Mouse (Mus musculus): Measurements from ENCODE around the gene A030005L19Rik.
A peak's percentile ranks its signal among the peaks of the same experiment; 100 is the strongest.
"Not testable (repeated sequence)": the region's sequence is repeated elsewhere in the genome, so short reads cannot be mapped to it uniquely, and the experiment has no call there.

A030005L19Rik gene

GRCm38 (mm10) chr1:82913025-82913424, at the start of gene A030005L19Rik:
A030005L19Rik (plus strand) TSS chr1:82913325.
- DNase-seq, result no peak

DNA sequence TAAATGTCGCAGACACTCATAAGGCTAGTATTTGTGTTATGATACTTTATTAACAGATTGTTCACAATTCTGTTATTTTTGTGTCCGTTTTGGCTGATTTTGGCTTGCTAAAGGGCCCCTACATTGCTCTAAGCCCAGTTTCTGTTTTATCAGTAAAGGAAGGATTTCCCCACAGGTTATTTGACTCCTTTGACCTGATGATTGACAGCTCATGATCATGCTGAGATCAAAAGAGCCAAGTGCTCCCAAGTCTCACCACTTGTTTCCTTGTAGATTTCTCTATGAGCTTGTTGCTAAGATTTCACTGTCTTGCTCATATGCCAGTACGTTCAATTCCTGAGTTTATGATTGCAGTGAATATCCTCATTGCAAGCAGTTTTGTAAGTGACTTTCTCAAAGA, 42.9 kb upstream of the A030005L19Rik start:
- DNase-seq, result no peak

DNA sequence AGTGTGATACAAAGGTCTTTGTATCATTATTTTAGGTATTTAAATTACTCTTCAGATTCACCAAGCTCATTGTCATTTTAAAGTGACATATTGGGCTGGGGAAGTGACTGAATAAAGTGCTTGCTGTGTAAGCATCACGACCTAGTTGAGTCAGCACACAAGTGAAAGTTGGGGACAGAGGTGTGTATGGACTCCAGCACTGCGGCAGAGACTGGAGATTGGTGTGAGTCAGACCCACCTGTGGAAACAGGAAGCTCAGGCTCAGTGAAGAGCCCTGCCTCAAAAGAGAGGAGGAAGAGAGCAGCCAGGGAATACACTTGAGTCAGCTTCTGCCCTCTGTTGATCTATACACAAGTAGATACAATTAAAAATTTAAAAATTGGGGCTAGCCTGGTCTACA, 34.0 kb upstream of the A030005L19Rik start:
- DNase-seq, result no peak

DNA sequence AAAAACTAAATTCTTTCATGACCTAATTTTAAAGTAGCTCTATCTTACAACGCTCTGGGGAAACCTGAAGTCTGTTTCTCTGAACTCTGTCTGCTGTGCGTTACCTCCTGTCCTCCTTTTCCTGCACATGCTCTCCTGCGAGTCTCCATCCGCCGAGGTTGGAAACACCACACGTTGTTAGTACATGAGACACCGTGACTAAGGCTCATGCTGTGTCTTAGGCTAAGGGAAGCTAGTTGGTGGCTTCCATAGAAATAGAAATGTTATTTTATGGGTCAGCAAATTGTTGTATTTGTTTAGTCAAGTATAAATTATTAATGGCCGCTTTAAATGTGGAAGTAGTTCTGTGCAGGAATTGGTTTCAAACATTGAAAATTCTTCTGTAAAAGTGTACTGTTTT, 32.9 kb upstream of the A030005L19Rik start:
- DNase-seq, result no peak

GRCm38 (mm10) chr1:82893269-82893668, 19.9 kb upstream of the A030005L19Rik start:
- DNase-seq, result no peak

GRCm38 (mm10) chr1:82900567-82900966, 12.6 kb upstream of the A030005L19Rik start:
- DNase-seq, result peak; percentile 46

GRCm38 (mm10) chr1:82901201-82901600, 11.9 kb upstream of the A030005L19Rik start:
- DNase-seq, result no peak

- DNase-seq, result no peak
Observed at GRCm38 (mm10) chr1:82905886-82906285, 7.2 kb upstream of the A030005L19Rik start.

- DNase-seq, result not testable (repeated sequence)
Observed at GRCm38 (mm10) chr1:82913434-82913833, 309 bp downstream of the A030005L19Rik start.

DNA sequence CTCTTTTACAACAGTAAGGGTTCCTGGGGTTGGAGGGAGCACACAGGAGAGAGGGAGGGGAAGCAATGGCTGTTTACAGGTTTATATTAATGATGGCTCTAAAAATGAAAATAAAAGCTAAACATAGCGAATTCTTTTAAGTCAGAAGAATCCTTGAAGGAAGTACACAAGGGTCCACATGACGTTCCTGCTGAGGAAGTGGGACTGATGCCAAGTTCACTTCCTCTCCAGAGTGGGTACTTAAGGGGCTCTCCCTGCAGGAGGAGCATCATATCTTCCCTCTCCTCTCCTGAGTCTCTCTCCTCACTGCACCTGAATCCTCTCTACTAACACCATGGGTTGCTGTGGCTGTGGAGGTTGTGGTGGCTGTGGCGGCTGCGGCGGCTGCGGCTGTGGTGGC, 11.5 kb downstream of the A030005L19Rik start, which contains the start of gene A030014E15Rik:
TSS of gene A030014E15Rik (plus strand) at position 268 of the 400 bp plus-strand sequence.
- no peak for DNase-seq

DNA sequence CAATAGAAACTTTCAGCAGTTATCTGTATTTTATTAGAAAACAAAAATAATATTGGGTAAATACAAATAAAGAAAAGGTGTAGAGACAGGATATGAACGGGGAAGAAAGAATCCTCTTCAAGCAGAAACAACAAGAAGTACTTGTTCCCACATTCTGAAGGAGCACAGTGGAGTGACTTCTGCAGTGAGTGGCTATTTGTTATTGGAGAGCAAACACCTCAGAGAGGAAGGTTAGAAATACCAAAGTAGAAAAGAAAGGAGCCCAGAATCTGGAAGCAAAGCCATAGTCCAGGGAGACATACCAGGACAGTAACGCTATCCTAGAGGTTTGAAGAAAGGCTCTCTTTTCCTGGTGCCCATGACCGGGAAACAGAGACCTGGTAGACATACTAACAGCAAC, 17.4 kb downstream of the A030005L19Rik start:
- DNase-seq, result not testable (repeated sequence)

- DNase-seq, result not testable (repeated sequence)
Observed at GRCm38 (mm10) chr1:82931326-82931725, 18.2 kb downstream of the A030005L19Rik start, which contains the start of gene Gm6217. Gm6217 (minus strand) TSS chr1:82931399.

DNA sequence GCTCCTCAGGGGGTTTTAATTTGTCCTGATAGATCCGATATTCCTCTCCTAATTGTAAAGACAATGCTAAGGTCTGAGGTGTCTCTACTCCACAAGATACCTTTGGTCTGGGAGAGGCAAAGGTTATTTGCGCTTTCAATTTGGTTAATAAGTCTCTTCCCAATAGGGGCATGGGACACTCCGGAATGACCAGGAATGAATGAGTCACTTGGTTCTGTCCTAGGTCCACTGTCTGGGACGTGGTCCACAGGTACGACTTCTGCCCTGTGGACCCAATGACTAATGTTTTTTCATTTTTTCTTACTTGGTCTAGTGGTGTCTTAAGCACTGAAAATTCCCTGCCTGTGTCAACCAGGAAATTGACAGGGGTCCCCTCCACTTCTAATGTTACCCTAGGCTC, 25.5 kb downstream of the A030005L19Rik start:
- no peak for DNase-seq

DNA sequence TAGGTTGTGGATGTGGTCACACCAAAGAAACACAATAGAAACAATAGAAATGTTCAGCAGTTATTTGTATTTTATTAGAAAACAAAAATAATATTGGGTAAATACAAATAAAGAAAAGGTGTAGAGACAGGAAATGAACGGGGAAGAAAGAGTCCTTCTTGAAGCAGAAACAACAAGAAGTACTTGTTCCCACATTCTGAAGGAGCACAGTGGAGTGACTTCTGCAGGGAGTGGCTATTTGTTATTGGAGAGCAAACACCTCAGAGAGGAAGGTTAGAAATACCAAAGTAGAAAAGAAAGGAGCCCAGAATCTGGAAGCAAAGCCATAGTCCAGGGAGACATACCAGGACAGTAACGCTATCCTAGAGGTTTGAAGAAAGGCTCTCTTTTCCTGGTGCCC, 29.4 kb downstream of the A030005L19Rik start:
- DNase-seq, result not testable (repeated sequence)

DNA sequence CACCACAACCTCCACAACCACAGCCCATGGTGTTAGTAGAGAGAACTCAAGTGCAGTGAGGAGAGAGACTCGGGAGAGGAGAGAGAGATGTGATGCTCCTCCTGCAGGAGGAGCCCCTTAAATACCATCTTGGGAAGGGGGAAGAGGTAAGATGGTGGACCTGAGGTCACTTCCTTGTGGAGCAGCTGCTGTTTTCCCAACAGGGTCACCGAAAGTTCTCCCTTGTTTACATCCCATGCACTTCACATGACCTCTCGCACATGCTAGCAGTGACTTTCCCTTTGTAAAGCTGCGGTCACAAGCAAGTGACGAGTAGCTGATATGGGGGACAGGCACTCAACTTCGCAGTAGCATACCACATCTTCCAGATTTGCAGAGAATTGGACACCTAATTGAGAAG, 30.2 kb downstream of the A030005L19Rik start, which contains the start of gene A030003K21Rik:
TSS of gene A030003K21Rik (minus strand) at position 94 of the 400 bp plus-strand sequence.
- DNase-seq, result not testable (repeated sequence)

- peak; percentile 6 for DNase-seq
Observed at GRCm38 (mm10) chr1:82946029-82946428, 32.9 kb downstream of the A030005L19Rik start.

DNA sequence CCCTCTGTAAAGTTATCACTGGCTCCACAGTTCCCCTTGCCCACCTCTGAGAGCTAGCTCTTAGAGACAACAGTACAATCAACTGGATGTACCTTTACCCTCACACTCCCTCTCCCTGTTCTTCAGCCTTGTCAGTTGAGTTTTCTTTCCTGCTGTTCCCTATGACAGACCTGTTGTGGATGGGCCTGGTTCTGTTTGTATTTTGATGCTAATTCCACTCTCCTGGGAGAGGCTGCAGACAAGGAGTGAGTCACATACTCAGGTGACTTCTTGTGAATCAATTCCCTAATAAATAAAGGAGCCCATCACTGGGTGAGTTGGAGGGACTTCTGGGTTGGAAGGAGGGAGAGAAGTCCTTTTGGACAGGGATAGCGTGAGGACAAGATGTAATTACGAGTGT, 35.5 kb downstream of the A030005L19Rik start:
- DNase-seq, result no peak

DNA sequence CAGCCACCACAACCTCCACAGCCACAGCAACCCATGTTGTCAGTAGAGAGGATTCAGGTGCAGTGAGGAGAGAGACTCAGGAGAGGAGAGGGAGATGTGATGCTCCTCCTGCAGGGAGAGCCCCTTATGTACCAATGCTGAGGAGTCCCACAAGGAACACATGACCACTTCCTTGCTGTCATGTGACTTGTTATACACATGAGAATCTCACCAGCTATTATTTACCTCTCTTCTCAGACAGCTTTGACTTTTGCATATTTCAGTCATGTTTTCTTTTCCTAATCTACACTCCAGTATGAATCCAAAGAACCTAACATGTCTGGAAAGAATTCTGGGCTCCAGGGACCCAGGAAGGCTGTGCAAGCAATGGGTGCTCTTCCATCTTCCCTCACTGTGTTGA, 42.8 kb downstream of the A030005L19Rik start, which contains the start of gene Gm7544:
TSS of gene Gm7544 (minus strand) at position 101 of the 400 bp plus-strand sequence.
- not testable (repeated sequence) for DNase-seq

- DNase-seq, result no peak
Observed at GRCm38 (mm10) chr1:82959870-82960385, 46.8 kb downstream of the A030005L19Rik start, which contains the start of gene Gm47955. Gm47955 (plus strand) TSS chr1:82960286.

Data from thymus, postnatal 14 days (tissue).